Mouse (Mus musculus): ENCODE results near the gene Nsd2. TPM values are rescaled to one million over a fixed set of nuclear protein-coding genes. Genes with fewer than 3 reads are reported as not detected.
"Not testable (repeated sequence)": the region's sequence is repeated elsewhere in the genome, so short reads cannot be mapped to it uniquely, and the experiment has no call there.

The Nsd2 gene
- polyA plus RNA-seq, 1 experiment from 2014 or later, result 117 TPM

- 87% methylated on average over 2 of the region's 2 CpGs for WGBS
Measured at GRCm38 (mm10) chr5:33932413-33932812, 111.9 kb downstream of the Nsd2 start.

GRCm38 (mm10) chr5:33934081-33934480, 113.6 kb downstream of the Nsd2 start:
- Histone ChIP-seq H3K27ac (ENCODE audit: low read depth, low read length) (no peak overlapping the region), H3K4me1 (ENCODE audit: control insufficient read depth, insufficient read depth, low read length) (peaks cover 20% of the 10 kb centered on the region), H3K9ac (ENCODE audit: low read length) (no peak overlapping the region), H3K27me3 (ENCODE audit: control insufficient read depth, insufficient read depth, low read length) (no peaks in the 10 kb centered on the region), H3K4me2 (0 out of 2 replicates have a peak overlapping the region, but pooled peaks have one; percentile 9), H3K9me3 (ENCODE audit: control insufficient read depth, low read length) (peaks cover 4% of the 10 kb centered on the region; the same call in 1 of the 2 replicates), H3K36me3 (ENCODE audit: control insufficient read depth, insufficient read depth, low read length) (peaks cover 6% of the 10 kb centered on the region; the same call in 1 of the 2 replicates), H3K4me3 (ENCODE audit: low read depth, low read length) (0 out of 2 replicates have a peak overlapping the region, but pooled peaks have one; percentile 5)
- 87% methylated on average over 2 of the region's 2 CpGs for WGBS
- no peak for DNase-seq (ENCODE audit: low spot score, missing footprints)
- ATAC-seq (ENCODE audit: low FRiP score), result no peak

More at GRCm38 (mm10) chr5:33932413-33932812, 111.9 kb downstream of the Nsd2 start:
- H3K27me3 ChIP-seq (ENCODE audit: control insufficient read depth, insufficient read depth, low read length), result no peaks in the 10 kb centered on the region
- no peak overlapping the region for H3K4me3 ChIP-seq (ENCODE audit: low read depth, low read length)
- peaks cover 20% of the 10 kb centered on the region for H3K4me1 ChIP-seq (ENCODE audit: control insufficient read depth, insufficient read depth, low read length)
- peaks cover 4% of the 10 kb centered on the region; the same call in 1 of the 2 replicates for H3K9me3 ChIP-seq (ENCODE audit: control insufficient read depth, low read length)
- H3K27ac ChIP-seq (ENCODE audit: low read depth, low read length), result no peak overlapping the region
- H3K9ac ChIP-seq (ENCODE audit: low read length), result no peak overlapping the region
- peaks cover 10% of the 10 kb centered on the region for H3K36me3 ChIP-seq (ENCODE audit: control insufficient read depth, insufficient read depth, low read length)
- no peak overlapping the region for H3K4me2 ChIP-seq
- DNase-seq (ENCODE audit: low spot score, missing footprints) (no peak), ATAC-seq (ENCODE audit: low FRiP score) (no peak)

- DNase-seq (ENCODE audit: low spot score, missing footprints) (no peak), ATAC-seq (ENCODE audit: low FRiP score) (no peak)
- H3K27ac ChIP-seq (ENCODE audit: low read depth, low read length), result no peak overlapping the region
- peaks cover 4% of the 10 kb centered on the region; the same call in 1 of the 2 replicates for H3K36me3 ChIP-seq (ENCODE audit: control insufficient read depth, insufficient read depth, low read length)
- no peak overlapping the region; the same call in 1 of the 2 replicates for H3K9ac ChIP-seq (ENCODE audit: low read length)
- WGBS, result 84% methylated on average over 7 of the region's 7 CpGs
- H3K27me3 ChIP-seq (ENCODE audit: control insufficient read depth, insufficient read depth, low read length), result no peaks in the 10 kb centered on the region
- H3K4me1 ChIP-seq (ENCODE audit: control insufficient read depth, insufficient read depth, low read length), result peaks cover 20% of the 10 kb centered on the region
- peaks cover 2% of the 10 kb centered on the region; the same call in 1 of the 2 replicates for H3K9me3 ChIP-seq (ENCODE audit: control insufficient read depth, low read length)
- peak overlapping the region; percentile 78 for H3K4me3 ChIP-seq (ENCODE audit: low read depth, low read length)
- peak overlapping the region; percentile 64 for H3K4me2 ChIP-seq
Measured at GRCm38 (mm10) chr5:33934877-33935276, 114.4 kb downstream of the Nsd2 start.

DNA sequence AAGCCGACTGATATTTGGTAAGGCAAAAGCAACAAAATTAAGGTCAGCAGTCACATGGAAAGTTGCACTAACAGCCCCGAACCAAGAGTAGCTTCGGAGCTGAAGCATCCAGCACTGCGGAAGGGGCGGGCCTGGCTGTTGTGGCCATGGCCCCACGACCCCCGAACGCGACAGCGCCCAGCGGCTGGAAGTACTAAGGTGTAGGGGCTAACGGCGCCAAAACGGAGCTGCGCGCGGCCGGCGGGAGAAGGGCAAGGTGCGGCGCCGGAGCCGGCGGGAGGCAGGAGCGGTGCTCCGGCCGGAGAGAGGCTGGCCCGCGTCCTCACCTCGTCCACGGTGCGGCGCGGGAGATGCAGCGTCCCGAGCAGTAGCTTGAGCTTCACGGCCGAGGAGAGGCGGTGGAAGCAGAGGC, 115.2 kb downstream of the Nsd2 start:
- Histone ChIP-seq H3K9ac (ENCODE audit: low read length) (peak overlapping the region; percentile 84), H3K4me3 (ENCODE audit: low read depth, low read length) (peak overlapping the region; percentile 78), H3K4me2 (peak overlapping the region; percentile 64), H3K9me3 (ENCODE audit: control insufficient read depth, low read length) (peaks cover 6% of the 10 kb centered on the region; the same call in 1 of the 2 replicates), H3K36me3 (ENCODE audit: control insufficient read depth, insufficient read depth, low read length) (no peaks in the 10 kb centered on the region), H3K27me3 (ENCODE audit: control insufficient read depth, insufficient read depth, low read length) (no peaks in the 10 kb centered on the region), H3K4me1 (ENCODE audit: control insufficient read depth, insufficient read depth, low read length) (peaks cover 20% of the 10 kb centered on the region), H3K27ac (ENCODE audit: low read depth, low read length) (peak overlapping the region; percentile 82)
- DNase-seq (ENCODE audit: low spot score, missing footprints), result no peak
- ATAC-seq (ENCODE audit: low FRiP score), result no peak; the same call in 1 of the 2 replicates
- under 1% methylated on average over 34 of the region's 39 CpGs for WGBS

GRCm38 (mm10) chr5:33936120-33936707, 115.7 kb downstream of the Nsd2 start, which contains the start of gene Nelfa:
Nelfa (minus strand) TSS chr5:33936413.
- H3K27ac ChIP-seq (ENCODE audit: low read depth, low read length), result peak within 1 kb of the TSS; percentile 82
- H3K9me3 ChIP-seq (ENCODE audit: control insufficient read depth, low read length), result peaks cover 9% of the 10 kb centered on the region; the same call in 1 of the 2 replicates
- H3K27me3 ChIP-seq (ENCODE audit: control insufficient read depth, insufficient read depth, low read length), result no peaks in the 10 kb centered on the region
- peaks cover 20% of the 10 kb centered on the region for H3K4me1 ChIP-seq (ENCODE audit: control insufficient read depth, insufficient read depth, low read length)
- no peaks in the 10 kb centered on the region for H3K36me3 ChIP-seq (ENCODE audit: control insufficient read depth, insufficient read depth, low read length)
- ATAC-seq (ENCODE audit: low FRiP score) (peak; percentile 96), DNase-seq (ENCODE audit: low spot score, missing footprints) (peak; percentile 99)
- H3K4me3 ChIP-seq (ENCODE audit: low read depth, low read length), result peak within 1 kb of the TSS; percentile 78
- peak within 1 kb of the TSS; percentile 84 for H3K9ac ChIP-seq (ENCODE audit: low read length)
- peak within 1 kb of the TSS; percentile 64 for H3K4me2 ChIP-seq
- 1% methylated on average over 61 of the region's 61 CpGs for WGBS

DNA sequence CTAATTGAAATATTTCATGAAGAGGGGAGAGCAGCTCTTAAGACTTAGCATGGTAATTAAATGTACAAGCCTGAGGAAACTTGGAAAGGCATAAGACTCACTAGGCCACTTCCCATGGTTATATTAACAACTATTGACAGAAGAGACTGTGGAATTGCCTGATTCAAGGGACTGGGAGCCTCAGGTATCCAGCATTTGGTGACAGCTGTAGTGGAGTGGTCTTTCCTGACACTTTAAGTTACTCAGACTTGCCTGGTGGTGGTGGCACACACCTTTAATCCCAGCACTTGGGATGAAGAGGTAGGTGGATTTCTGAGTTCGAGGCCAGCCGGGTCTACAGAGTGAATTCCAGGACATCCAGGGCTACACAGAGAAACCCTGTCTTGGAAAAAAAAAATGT, 116.7 kb downstream of the Nsd2 start:
- H3K4me1 ChIP-seq (ENCODE audit: control insufficient read depth, insufficient read depth, low read length), result peaks cover 20% of the 10 kb centered on the region
- no peak overlapping the region for H3K27ac ChIP-seq (ENCODE audit: low read depth, low read length)
- peaks cover 9% of the 10 kb centered on the region; the same call in 1 of the 2 replicates for H3K9me3 ChIP-seq (ENCODE audit: control insufficient read depth, low read length)
- H3K9ac ChIP-seq (ENCODE audit: low read length), result no peak overlapping the region
- H3K4me3 ChIP-seq (ENCODE audit: low read depth, low read length), result peak overlapping the region; percentile 78; the same call in 1 of the 2 replicates
- WGBS, result 100% methylated on average over 2 of the region's 2 CpGs
- H3K4me2 ChIP-seq, result peak overlapping the region; percentile 64; the same call in 1 of the 2 replicates
- ATAC-seq (ENCODE audit: low FRiP score) (no peak), DNase-seq (ENCODE audit: low spot score, missing footprints) (peak; percentile 74)
- H3K36me3 ChIP-seq (ENCODE audit: control insufficient read depth, insufficient read depth, low read length), result no peaks in the 10 kb centered on the region
- H3K27me3 ChIP-seq (ENCODE audit: control insufficient read depth, insufficient read depth, low read length), result no peaks in the 10 kb centered on the region

DNA sequence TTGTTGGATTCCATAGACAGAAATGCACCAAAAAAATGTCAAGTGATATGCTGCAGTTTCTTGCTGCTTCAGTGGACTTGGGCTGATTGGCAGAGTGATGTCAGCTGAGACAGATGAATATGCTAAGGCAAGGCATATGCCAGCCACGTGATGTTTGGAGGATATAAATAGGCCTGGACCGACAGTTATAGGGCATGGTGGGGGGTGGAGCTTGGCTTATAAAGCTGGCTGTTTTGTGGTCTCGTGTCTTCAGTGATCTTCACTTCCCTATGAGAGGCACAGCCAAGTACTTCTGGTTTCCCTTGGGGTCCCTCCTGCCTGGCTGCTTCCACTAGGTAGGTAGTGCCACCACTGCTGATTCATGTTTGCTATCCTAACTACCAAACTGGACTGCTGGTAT, 117.9 kb downstream of the Nsd2 start:
- 91% methylated on average over 3 of the region's 3 CpGs for WGBS

GRCm38 (mm10) chr5:33947035-33947434, 126.5 kb downstream of the Nsd2 start:
- H3K4me3 ChIP-seq (ENCODE audit: low read depth, low read length); H3K9ac ChIP-seq (ENCODE audit: low read length); H3K4me2 ChIP-seq; ATAC-seq (ENCODE audit: low FRiP score); H3K27me3 ChIP-seq (ENCODE audit: control insufficient read depth, insufficient read depth, low read length); H3K36me3 ChIP-seq (ENCODE audit: control insufficient read depth, insufficient read depth, low read length); H3K4me1 ChIP-seq (ENCODE audit: control insufficient read depth, insufficient read depth, low read length); H3K9me3 ChIP-seq (ENCODE audit: control insufficient read depth, low read length); H3K27ac ChIP-seq (ENCODE audit: low read depth, low read length): not testable (repeated sequence)
- WGBS, result 87% methylated on average over 16 of the region's 16 CpGs
- DNase-seq (ENCODE audit: low spot score, missing footprints), result peak; percentile 72

More for the DNA sequence above, 117.9 kb downstream of the Nsd2 start:
- H3K4me1 ChIP-seq (ENCODE audit: control insufficient read depth, insufficient read depth, low read length), result peaks cover 20% of the 10 kb centered on the region
- ATAC-seq (ENCODE audit: low FRiP score) (no peak), DNase-seq (ENCODE audit: low spot score, missing footprints) (peak; percentile 73)
- no peak overlapping the region for H3K4me3 ChIP-seq (ENCODE audit: low read depth, low read length)
- no peaks in the 10 kb centered on the region for H3K36me3 ChIP-seq (ENCODE audit: control insufficient read depth, insufficient read depth, low read length)
- H3K27me3 ChIP-seq (ENCODE audit: control insufficient read depth, insufficient read depth, low read length), result no peaks in the 10 kb centered on the region
- no peak overlapping the region for H3K27ac ChIP-seq (ENCODE audit: low read depth, low read length)
- H3K4me2 ChIP-seq, result no peak overlapping the region
- peaks cover 9% of the 10 kb centered on the region; the same call in 1 of the 2 replicates for H3K9me3 ChIP-seq (ENCODE audit: control insufficient read depth, low read length)
- no peak overlapping the region for H3K9ac ChIP-seq (ENCODE audit: low read length)
